Mouse (Mus musculus): ENCODE measurements around the gene Atp8a1. TPM values are rescaled to one million over a fixed set of nuclear protein-coding genes. Genes with fewer than 3 reads are reported as not detected.
A peak's percentile ranks its signal among the peaks of the same experiment; 100 is the strongest.

Atp8a1 gene
- polyA plus RNA-seq, 1 experiment from 2014 or later: 44.5 TPM

GRCm38 (mm10) chr5:67685906-67686305 lies 161.3 kb downstream of the Atp8a1 start:
- H3K9ac ChIP-seq: no peak overlapping the region
- no peak overlapping the region for H3K4me2 ChIP-seq
- TF ChIP-seq CTCF (IDR thresholded peaks at IDR 0.05; ENCODE audit: low read depth): no peak
- no peaks in the 10 kb centered on the region for H3K4me1 ChIP-seq (ENCODE audit: insufficient read depth)
- no peaks in the 10 kb centered on the region for H3K27me3 ChIP-seq (ENCODE audit: insufficient read depth, low read length)
- ATAC-seq (ENCODE audit: insufficient read depth) (no peak), DNase-seq (no peak)
- H3K36me3 ChIP-seq (ENCODE audit: insufficient read depth): no peaks in the 10 kb centered on the region
- no peak overlapping the region for H3K4me3 ChIP-seq (ENCODE audit: low read depth, low read length)
- H3K27ac ChIP-seq (ENCODE audit: low read depth): no peak overlapping the region
- 70% methylated on average over 7 of the region's 7 CpGs for WGBS
- H3K9me3 ChIP-seq (ENCODE audit: low read depth, low read length): no peaks in the 10 kb centered on the region

- ATAC-seq (ENCODE audit: insufficient read depth) (no peak), DNase-seq (no peak)
- TF ChIP-seq CTCF (IDR thresholded peaks at IDR 0.05; ENCODE audit: low read depth): no peak
- no peaks in the 10 kb centered on the region for H3K27me3 ChIP-seq (ENCODE audit: insufficient read depth, low read length)
- no peaks in the 10 kb centered on the region for H3K9me3 ChIP-seq (ENCODE audit: low read depth, low read length)
- H3K27ac ChIP-seq (ENCODE audit: low read depth): no peak overlapping the region
- no peak overlapping the region for H3K4me2 ChIP-seq
- no peaks in the 10 kb centered on the region for H3K4me1 ChIP-seq (ENCODE audit: insufficient read depth)
- 36% methylated on average over 5 of the region's 5 CpGs for WGBS
- H3K9ac ChIP-seq: no peak overlapping the region
- H3K4me3 ChIP-seq (ENCODE audit: low read depth, low read length): no peak overlapping the region
- no peaks in the 10 kb centered on the region for H3K36me3 ChIP-seq (ENCODE audit: insufficient read depth)
Measured at GRCm38 (mm10) chr5:67685461-67685860, 161.8 kb downstream of the Atp8a1 start.

GRCm38 (mm10) chr5:67678819-67679218 lies 168.4 kb downstream of the Atp8a1 start:
- H3K9ac ChIP-seq: no peak overlapping the region
- no peak for DNase-seq
- H3K4me3 ChIP-seq (ENCODE audit: low read depth, low read length): no peak overlapping the region
- no peaks in the 10 kb centered on the region for H3K4me1 ChIP-seq (ENCODE audit: insufficient read depth)
- no peaks in the 10 kb centered on the region for H3K27me3 ChIP-seq (ENCODE audit: insufficient read depth, low read length)
- no peak for ATAC-seq (ENCODE audit: insufficient read depth)
- H3K27ac ChIP-seq (ENCODE audit: low read depth): no peak overlapping the region
- H3K9me3 ChIP-seq (ENCODE audit: low read depth, low read length): no peaks in the 10 kb centered on the region
- H3K36me3 ChIP-seq (ENCODE audit: insufficient read depth): no peaks in the 10 kb centered on the region
- H3K4me2 ChIP-seq: no peak overlapping the region
- no peak for TF ChIP-seq CTCF (IDR thresholded peaks at IDR 0.05; ENCODE audit: low read depth)
- WGBS: 39% methylated on average over 3 of the region's 3 CpGs

GRCm38 (mm10) chr5:67673008-67673407 lies 174.2 kb downstream of the Atp8a1 start:
- Histone ChIP-seq H3K36me3 (ENCODE audit: insufficient read depth) (0 out of 2 replicates have a peak, but pooled peaks cover 3% of the 10 kb centered on the region), H3K9me3 (ENCODE audit: low read depth, low read length) (no peaks in the 10 kb centered on the region), H3K4me2 (no peak overlapping the region), H3K9ac (no peak overlapping the region), H3K4me3 (ENCODE audit: low read depth, low read length) (no peak overlapping the region), H3K27me3 (ENCODE audit: insufficient read depth, low read length) (no peaks in the 10 kb centered on the region), H3K27ac (ENCODE audit: low read depth) (no peak overlapping the region), H3K4me1 (ENCODE audit: insufficient read depth) (no peaks in the 10 kb centered on the region)
- 70% methylated on average over 4 of the region's 4 CpGs for WGBS
- no peak for DNase-seq
- TF ChIP-seq CTCF (IDR thresholded peaks at IDR 0.05; ENCODE audit: low read depth): no peak
- ATAC-seq (ENCODE audit: insufficient read depth): no peak

- DNase-seq (no peak), ATAC-seq (ENCODE audit: insufficient read depth) (0 out of 2 replicates have a peak, but pooled peaks have one; percentile 4)
- no peaks in the 10 kb centered on the region for H3K27me3 ChIP-seq (ENCODE audit: insufficient read depth, low read length)
- H3K9ac ChIP-seq: no peak overlapping the region
- H3K4me2 ChIP-seq: 0 out of 2 replicates have a peak overlapping the region, but pooled peaks have one; percentile 45
- no peaks in the 10 kb centered on the region for H3K9me3 ChIP-seq (ENCODE audit: low read depth, low read length)
- no peak overlapping the region for H3K4me3 ChIP-seq (ENCODE audit: low read depth, low read length)
- H3K36me3 ChIP-seq (ENCODE audit: insufficient read depth): 0 out of 2 replicates have a peak, but pooled peaks cover 8% of the 10 kb centered on the region
- no peak for TF ChIP-seq CTCF (IDR thresholded peaks at IDR 0.05; ENCODE audit: low read depth)
- WGBS: 72% methylated on average over 6 of the region's 6 CpGs
- H3K4me1 ChIP-seq (ENCODE audit: insufficient read depth): no peaks in the 10 kb centered on the region
- no peak overlapping the region for H3K27ac ChIP-seq (ENCODE audit: low read depth)
Measured at GRCm38 (mm10) chr5:67670158-67670557, 177.1 kb downstream of the Atp8a1 start.

- ATAC-seq (ENCODE audit: insufficient read depth) (peak; percentile 91), DNase-seq (peak; percentile 76)
- Histone ChIP-seq H3K27ac (ENCODE audit: low read depth) (no peak overlapping the region), H3K4me3 (ENCODE audit: low read depth, low read length) (0 out of 2 replicates have a peak overlapping the region, but pooled peaks have one; percentile 5), H3K9me3 (ENCODE audit: low read depth, low read length) (no peaks in the 10 kb centered on the region), H3K4me2 (peak overlapping the region; percentile 45), H3K27me3 (ENCODE audit: insufficient read depth, low read length) (no peaks in the 10 kb centered on the region), H3K9ac (no peak overlapping the region), H3K36me3 (ENCODE audit: insufficient read depth) (0 out of 2 replicates have a peak, but pooled peaks cover 11% of the 10 kb centered on the region), H3K4me1 (ENCODE audit: insufficient read depth) (no peaks in the 10 kb centered on the region)
- TF ChIP-seq CTCF (IDR thresholded peaks at IDR 0.05; ENCODE audit: low read depth): no peak
- 38% methylated on average over 13 of the region's 13 CpGs for WGBS
Measured at GRCm38 (mm10) chr5:67669436-67669896, 177.8 kb downstream of the Atp8a1 start.

GRCm38 (mm10) chr5:67662715-67663114 lies 184.5 kb downstream of the Atp8a1 start:
- no peaks in the 10 kb centered on the region for H3K9me3 ChIP-seq (ENCODE audit: low read depth, low read length)
- TF ChIP-seq CTCF (IDR thresholded peaks at IDR 0.05; ENCODE audit: low read depth): no peak
- H3K4me1 ChIP-seq (ENCODE audit: insufficient read depth): no peaks in the 10 kb centered on the region
- no peak overlapping the region for H3K27ac ChIP-seq (ENCODE audit: low read depth)
- ATAC-seq (ENCODE audit: insufficient read depth) (no peak), DNase-seq (no peak)
- no peak overlapping the region for H3K4me3 ChIP-seq (ENCODE audit: low read depth, low read length)
- peaks cover 16% of the 10 kb centered on the region; the same call in 1 of the 2 replicates for H3K36me3 ChIP-seq (ENCODE audit: insufficient read depth)
- no peak overlapping the region for H3K9ac ChIP-seq
- 57% methylated on average over 6 of the region's 6 CpGs for WGBS
- no peak overlapping the region for H3K4me2 ChIP-seq
- H3K27me3 ChIP-seq (ENCODE audit: insufficient read depth, low read length): no peaks in the 10 kb centered on the region

Data from lung, embryonic 14.5 days (tissue).